ENCODE assay signal across 10 mouse cellular contexts in the genomic region with DNA sequence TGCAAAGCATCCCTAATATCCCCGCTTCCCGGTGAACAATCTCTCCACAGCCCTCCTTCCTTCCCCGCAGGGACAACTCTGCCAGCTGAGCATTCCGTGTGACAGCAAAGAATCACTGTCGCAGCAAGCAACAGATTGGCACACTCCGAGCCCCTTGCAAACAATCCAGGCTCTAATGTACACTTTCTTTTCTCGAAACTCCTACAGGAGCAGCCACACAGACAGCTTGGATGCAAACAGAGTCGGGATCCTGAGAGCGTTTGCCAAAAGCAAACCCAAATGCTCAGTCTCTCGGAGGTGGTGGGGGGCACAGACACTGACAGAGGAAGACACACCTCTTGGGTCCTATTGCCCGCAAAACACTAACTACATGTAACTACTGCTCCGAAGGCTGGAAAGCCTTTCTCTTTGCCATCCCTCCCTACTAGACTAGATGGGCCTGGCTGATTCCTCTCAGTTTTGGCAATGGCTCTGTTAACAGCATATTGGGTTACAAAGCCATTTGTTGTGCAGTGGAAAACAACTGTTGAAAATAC. TPM values are rescaled to one million over a fixed set of nuclear protein-coding genes. Genes with fewer than 3 reads are reported as not detected.
DNase-seq lines count a peak whose midpoint lies in the region; ATAC-seq and TF ChIP-seq lines count a peak whose summit lies in the region.
"Had no signal": no experiment of that assay in that cellular context is flagged by ENCODE, and none has a peak within 500 bp of the region (broad histone marks: within the 10 kb centered on the region; RNA-seq: fewer than 3 reads in every experiment).

No protein-coding gene starts in this region.

- no peaks in the 10 kb centered on the region for H3K36me3 ChIP-seq in heart, embryonic 10.5 days

- no peak; the same call in 1 of the 2 replicates for TF ChIP-seq POLR2A in cortical plate, adult 2 months (IDR thresholded peaks at IDR 0.05; ENCODE audit: extremely low read depth, insufficient read depth, low read length)

- TF ChIP-seq CTCF in cortical plate, adult 2 months (IDR thresholded peaks at IDR 0.05; ENCODE audit: extremely low read depth, insufficient read depth, low read length), result no peak

- no peak for ATAC-seq in activated CD4-positive, CD25-positive, alpha-beta regulatory T cell, adult 4 months

- no peak overlapping the region for H3K4me3 ChIP-seq in heart, embryonic 10.5 days
- H3K4me3 ChIP-seq in cortical plate, adult 2 months (ENCODE audit: insufficient read depth, low read length), result peak overlapping the region; percentile 10

- peaks cover 9% of the 10 kb centered on the region; the same call in 1 of the 2 replicates for H3K27me3 ChIP-seq in heart, embryonic 10.5 days (ENCODE audit: insufficient read depth, poor library complexity, severe bottlenecking)
- H3K27me3 ChIP-seq: CH12.LX had no signal

- H3K9me3 ChIP-seq in heart, embryonic 10.5 days, result no peaks in the 10 kb centered on the region

- H3K4me1 ChIP-seq in heart, embryonic 10.5 days, result peaks cover 16% of the 10 kb centered on the region
- H3K4me1 ChIP-seq in cortical plate, adult 2 months (ENCODE audit: control insufficient read depth, insufficient read depth, low read length), result peaks cover 2% of the 10 kb centered on the region

- 64% methylated on average over 12 of the region's 12 CpGs for WGBS in heart, embryonic 10.5 days

- H3K27ac ChIP-seq in heart, embryonic 10.5 days, result no peak overlapping the region
- H3K27ac ChIP-seq in cortical plate, adult 2 months (ENCODE audit: insufficient read depth, low read length), result peak overlapping the region; percentile 1; the same call in 1 of the 2 replicates

- DNase-seq in heart, embryonic 10.5 days (ENCODE audit: low spot score), result peak; percentile 64
- DNase-seq in heart, adult 9 months (ENCODE audit: low spot score in 2 of 2), result no peak
- DNase-seq in cerebellum, adult 18-20 months, result peak; percentile 43 to 63
- DNase-seq in layer of hippocampus, postnatal 10 days (ENCODE audit: low spot score in 2 of 2), result peak; percentile 57 to 58
- DNase-seq in urinary bladder, postnatal 4 days (ENCODE audit: low spot score in 2 of 2), result no peak
- DNase-seq in MN1 (ENCODE audit: low spot score), result no peak
- DNase-seq: kidney, adult 8-10 months had no signal

RNA-seq across cellular contexts. Expression of a gene that starts 47.3 kb away (rescaled TPM):
- polyA plus RNA-seq in heart, embryonic 10.5 days (2016; fragmentation: Nextera tagmentation; extraction: Ambion mirVana), result 1.8 and 2.2 TPM in 2 replicates
- polyA plus RNA-seq in cortical plate, adult 2 months (2012; rRNA removed), result 521 and 601 TPM in 2 replicates
- 100 to 1,000 TPM; 313 to 386 TPM for total RNA-seq in layer of hippocampus, postnatal 10 days (2021)
- under 1 TPM in 1 of 2 experiments, not detected in 1; 0.75 TPM for polyA plus RNA-seq in activated CD4-positive, CD25-positive, alpha-beta regulatory T cell, adult 4 months (2017; shearing (Covaris generic))
- total RNA-seq: CH12.LX had no signal

Comparison
In these comparisons a context has a peak if more than half of its experiments do, and no peak if none do; other contexts are left out.
1. DNase-seq: peak in heart, embryonic 10.5 days (single experiment), cerebellum, adult 18-20 months (2 of 2) and layer of hippocampus, postnatal 10 days (2 of 2); none in heart, adult 9 months (0 of 2), urinary bladder, postnatal 4 days (0 of 2) and MN1 (single experiment).
2. RNA of a gene that starts 47.3 kb away (polyA plus RNA-seq): 521 to 601 TPM in cortical plate, adult 2 months; 1.8 to 2.2 TPM in heart, embryonic 10.5 days and 0.75 TPM in activated CD4-positive, CD25-positive, alpha-beta regulatory T cell, adult 4 months; every median in the first group is over 100 times any median in the second.